22 mouse cellular contexts compared by ENCODE assay signal in the genomic region with DNA sequence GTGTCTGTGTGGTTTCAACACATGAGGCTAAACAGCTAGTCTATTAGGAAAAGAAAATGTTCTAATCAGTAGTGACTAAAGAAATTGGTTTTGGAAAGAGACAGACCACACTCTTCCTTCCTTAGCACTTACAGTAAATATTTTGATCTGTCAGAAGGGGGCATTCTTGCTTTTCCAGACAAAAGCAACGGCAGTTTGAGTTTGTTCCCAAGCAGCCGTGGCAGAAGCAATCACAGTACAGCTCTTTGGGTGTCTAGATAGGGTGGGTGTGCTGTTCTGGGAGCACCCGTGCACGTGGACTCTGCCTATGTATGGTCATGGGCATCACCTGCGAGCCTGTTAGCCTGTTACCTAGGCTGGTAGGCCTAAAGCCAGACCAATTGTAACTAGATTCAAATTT.
DNase-seq lines count a peak whose midpoint lies in the region; ATAC-seq and TF ChIP-seq lines count a peak whose summit lies in the region.
"Had no signal": no experiment of that assay in that cellular context is flagged by ENCODE, and none has a peak within 500 bp of the region (broad histone marks: within the 10 kb centered on the region; RNA-seq: fewer than 3 reads in every experiment).

No protein-coding gene starts in this region.

- no peak overlapping the region for H3K9ac ChIP-seq in forebrain, embryonic 16.5 days (replicated peaks; ENCODE audit: low read depth, low read length)
- H3K9ac ChIP-seq in forebrain, embryonic 12.5 days = no peak overlapping the region
- no peak overlapping the region for H3K9ac ChIP-seq in kidney, embryonic 15.5 days
- H3K9ac ChIP-seq: embryonic facial prominence, embryonic 15.5 days; hindbrain, embryonic 12.5 days had no signal

- no peaks in the 10 kb centered on the region for H3K9me3 ChIP-seq in forebrain, embryonic 16.5 days (ENCODE audit: control insufficient read depth, low read length)
- H3K9me3 ChIP-seq in forebrain, embryonic 12.5 days = no peaks in the 10 kb centered on the region
- no peaks in the 10 kb centered on the region for H3K9me3 ChIP-seq in kidney, embryonic 15.5 days (replicated peaks)
- H3K9me3 ChIP-seq: embryonic facial prominence, embryonic 15.5 days; heart, embryonic 10.5 days; hindbrain, embryonic 12.5 days had no signal

- H3K27me3 ChIP-seq in forebrain, embryonic 16.5 days (replicated peaks; ENCODE audit: control insufficient read depth, insufficient read depth, low read length) = no peaks in the 10 kb centered on the region
- H3K27me3 ChIP-seq in forebrain, embryonic 12.5 days = 0 out of 2 replicates have a peak, but pooled peaks cover 2% of the 10 kb centered on the region
- no peaks in the 10 kb centered on the region; the same call in 1 of the 2 replicates for H3K27me3 ChIP-seq in kidney, embryonic 15.5 days
- H3K27me3 ChIP-seq: embryonic facial prominence, embryonic 15.5 days; hindbrain, embryonic 12.5 days had no signal

- DNase-seq in layer of hippocampus, adult 2 months (ENCODE audit: low spot score in 2 of 2) = peak in 1 of 2 experiments; percentile 22
- no peak for DNase-seq in layer of hippocampus, adult 8-10 months (ENCODE audit: low spot score in 2 of 2)
- peak; percentile 22 to 25 for DNase-seq in right cerebral cortex, adult 2 months (ENCODE audit: low spot score in 2 of 2)
- DNase-seq in right cerebral cortex, adult 18-20 months = no peak
- peak; percentile 6 for DNase-seq in right cerebral cortex, postnatal 4 days
- DNase-seq: adrenal gland, postnatal 14 days; B cell, adult 2 months; cerebellum, adult 2 months; cerebellum, postnatal 10 days; embryo, embryonic 11 days; gastrocnemius, postnatal 10 days; heart, adult 18-20 months; heart, postnatal 10 days; heart, postnatal 4 days had no signal

- 65% methylated on average over 5 of the region's 5 CpGs for WGBS in forebrain, embryonic 16.5 days
- WGBS in forebrain, embryonic 12.5 days = 82% methylated on average over 5 of the region's 5 CpGs
- WGBS in kidney, embryonic 15.5 days = 76% methylated on average over 5 of the region's 5 CpGs

- no peak overlapping the region for H3K4me2 ChIP-seq in forebrain, embryonic 16.5 days (ENCODE audit: low read length)
- no peak overlapping the region for H3K4me2 ChIP-seq in forebrain, embryonic 12.5 days
- H3K4me2 ChIP-seq in kidney, embryonic 15.5 days = no peak overlapping the region
- H3K4me2 ChIP-seq: embryonic facial prominence, embryonic 15.5 days; hindbrain, embryonic 12.5 days had no signal

- no peak overlapping the region for H3K27ac ChIP-seq in forebrain, embryonic 16.5 days (ENCODE audit: low read length)
- H3K27ac ChIP-seq in forebrain, embryonic 12.5 days = no peak overlapping the region
- H3K27ac ChIP-seq in layer of hippocampus, adult 2 months = no peak overlapping the region
- no peak overlapping the region for H3K27ac ChIP-seq in kidney, embryonic 15.5 days
- H3K27ac ChIP-seq: embryonic facial prominence, embryonic 15.5 days; heart, embryonic 10.5 days; hindbrain, embryonic 12.5 days had no signal

- TF ChIP-seq CTCF in layer of hippocampus, adult 2 months (conservative IDR thresholded peaks at IDR 0.05) = peak; percentile 57

- H3K4me1 ChIP-seq in forebrain, embryonic 16.5 days (replicated peaks; ENCODE audit: control insufficient read depth, insufficient read depth, low read length) = no peaks in the 10 kb centered on the region
- no peaks in the 10 kb centered on the region for H3K4me1 ChIP-seq in forebrain, embryonic 12.5 days
- no peaks in the 10 kb centered on the region for H3K4me1 ChIP-seq in kidney, embryonic 15.5 days
- H3K4me1 ChIP-seq: embryonic facial prominence, embryonic 15.5 days; heart, embryonic 10.5 days; hindbrain, embryonic 12.5 days had no signal

- 0 out of 2 replicates have a peak, but pooled peaks have one; percentile 27 for ATAC-seq in forebrain, embryonic 16.5 days
- ATAC-seq in forebrain, embryonic 12.5 days (ENCODE audit: low FRiP score) = no peak
- ATAC-seq in kidney, embryonic 15.5 days (replicated peaks; ENCODE audit: low FRiP score) = no peak
- ATAC-seq: CD4-positive, CD25-positive, alpha-beta regulatory T cell, adult 4 months had no signal

- H3K4me3 ChIP-seq in forebrain, embryonic 16.5 days (replicated peaks; ENCODE audit: low read length) = no peak overlapping the region
- H3K4me3 ChIP-seq in forebrain, embryonic 12.5 days (replicated peaks) = no peak overlapping the region
- H3K4me3 ChIP-seq in layer of hippocampus, adult 2 months = no peak overlapping the region
- no peak overlapping the region for H3K4me3 ChIP-seq in kidney, embryonic 15.5 days (replicated peaks)
- H3K4me3 ChIP-seq: embryonic facial prominence, embryonic 15.5 days; erythroblast, embryonic 14.5 days; heart, embryonic 10.5 days; hindbrain, embryonic 12.5 days had no signal

- no peaks in the 10 kb centered on the region for H3K36me3 ChIP-seq in forebrain, embryonic 16.5 days (ENCODE audit: control insufficient read depth, insufficient read depth)
- H3K36me3 ChIP-seq in forebrain, embryonic 12.5 days (replicated peaks) = no peaks in the 10 kb centered on the region
- H3K36me3 ChIP-seq in kidney, embryonic 15.5 days = no peaks in the 10 kb centered on the region
- H3K36me3 ChIP-seq: embryonic facial prominence, embryonic 15.5 days; heart, embryonic 10.5 days; hindbrain, embryonic 12.5 days had no signal

Comparison
In these comparisons a context has a peak if more than half of its experiments do, and no peak if none do; other contexts are left out.
1. DNase-seq: peak in right cerebral cortex, adult 2 months (2 of 2) and right cerebral cortex, postnatal 4 days (single experiment); none in layer of hippocampus, adult 8-10 months (0 of 2) and right cerebral cortex, adult 18-20 months (single experiment).